Mouse (Mus musculus): ENCODE measurements around the gene Fxyd6.

- TF ChIP-seq CTCF (IDR thresholded peaks at IDR 0.05; ENCODE audit: control insufficient read depth, insufficient read depth, low read length) (no peak), POLR2A (IDR thresholded peaks at IDR 0.05; ENCODE audit: borderline replicate concordance, control insufficient read depth, low read depth, low read length) (no peak)
Measured at GRCm38 (mm10) chr9:45362051-45362461, 7.9 kb upstream of the Fxyd6 start.

Measured in bone marrow, adult 2 months (tissue).